Mouse (Mus musculus): Measurements from ENCODE around the gene Gm21693. TPM values are rescaled to one million over a fixed set of nuclear protein-coding genes. Genes with fewer than 3 reads are reported as not detected.

Gm21693 gene
- not detected in 2 replicates for polyA plus RNA-seq (2012; ENCODE audit: low replicate concordance)

DNA sequence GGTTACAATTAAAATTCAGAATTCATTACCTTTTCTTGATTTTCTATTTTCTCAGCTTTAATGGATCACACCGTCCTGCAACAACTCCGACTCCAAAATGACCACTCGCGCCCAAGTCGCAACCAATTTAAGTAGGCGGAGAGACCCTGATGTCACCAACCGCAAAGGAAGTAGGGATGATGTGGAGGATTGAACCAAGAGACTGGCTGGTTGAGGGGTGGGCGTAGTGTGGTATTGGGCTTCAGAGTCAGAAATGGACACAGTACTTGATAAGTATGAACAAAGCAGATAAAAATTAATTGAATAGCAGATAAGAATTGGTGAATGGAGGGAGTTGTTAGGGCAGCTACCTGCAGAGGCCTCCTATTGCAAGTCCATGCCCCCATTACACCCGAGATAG, at the start of gene Gm21693:
Gene Gm21693, minus strand, starts transcription at position 101 of the 400 bp plus-strand sequence.

DNA sequence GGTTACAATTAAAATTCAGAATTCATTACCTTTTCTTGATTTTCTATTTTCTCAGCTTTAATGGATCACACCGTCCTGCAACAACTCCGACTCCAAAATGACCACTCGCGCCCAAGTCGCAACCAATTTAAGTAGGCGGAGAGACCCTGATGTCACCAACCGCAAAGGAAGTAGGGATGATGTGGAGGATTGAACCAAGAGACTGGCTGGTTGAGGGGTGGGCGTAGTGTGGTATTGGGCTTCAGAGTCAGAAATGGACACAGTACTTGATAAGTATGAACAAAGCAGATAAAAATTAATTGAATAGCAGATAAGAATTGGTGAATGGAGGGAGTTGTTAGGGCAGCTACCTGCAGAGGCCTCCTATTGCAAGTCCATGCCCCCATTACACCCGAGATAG, 38.8 kb downstream of the Gm21693 start, which contains the start of gene Gm21677:
Gene Gm21677, minus strand, starts transcription at position 101 of the 400 bp plus-strand sequence.

Other genes starting within 250 kb of the Gm21693 start
- not detected in 2 replicates for gene Gm21677, start 38.9 kb downstream of the Gm21693 start, polyA plus RNA-seq (2012; ENCODE audit: low replicate concordance)
- not detected in 2 replicates for gene Gm21704, start 64.8 kb upstream of the Gm21693 start, polyA plus RNA-seq (2012; ENCODE audit: low replicate concordance)
- not detected in 2 replicates for gene Gm21708, start 64.8 kb upstream of the Gm21693 start, polyA plus RNA-seq (2012; ENCODE audit: low replicate concordance)